Mouse (Mus musculus): ENCODE measurements at regions not wholly inside any gene's neighbourhood (a gene's known extent, or its start where the extent isn't known, plus 50 kb on each side); places are given as distances from the start of the nearest gene placed in this dataset.

- no peak for DNase-seq
These were observed 164.0 kb upstream of the Slc24a3 start for GRCm38 (mm10) chr2:145003509-145003908.

GRCm38 (mm10) chr2:145010674-145011073 lies 156.9 kb upstream of the Slc24a3 start:
- DNase-seq = no peak

- no peak for DNase-seq
These were observed 156.3 kb upstream of the Slc24a3 start for GRCm38 (mm10) chr2:145011221-145011620.

- DNase-seq = no peak
These were observed 151.6 kb upstream of the Slc24a3 start for GRCm38 (mm10) chr2:145015951-145016350.

- no peak for DNase-seq
These were observed 150.6 kb upstream of the Slc24a3 start for GRCm38 (mm10) chr2:145016939-145017338.

- no peak for DNase-seq
These were observed 149.9 kb upstream of the Slc24a3 start for GRCm38 (mm10) chr2:145017625-145018167.

GRCm38 (mm10) chr2:145047743-145048142 lies 119.8 kb upstream of the Slc24a3 start:
- DNase-seq = no peak

GRCm38 (mm10) chr2:145049655-145050376 lies 117.7 kb upstream of the Slc24a3 start:
- DNase-seq = no peak

- DNase-seq = no peak
These were observed 115.1 kb upstream of the Slc24a3 start for GRCm38 (mm10) chr2:145052405-145052804.

- no peak for DNase-seq
These were observed 111.3 kb upstream of the Slc24a3 start for GRCm38 (mm10) chr2:145056219-145056618.

GRCm38 (mm10) chr2:145056762-145057161 lies 110.8 kb upstream of the Slc24a3 start:
- no peak for DNase-seq

- DNase-seq = no peak
These were observed 97.6 kb upstream of the Slc24a3 start for GRCm38 (mm10) chr2:145069931-145070330.

- DNase-seq = peak; percentile 51
These were observed 85.6 kb upstream of the Slc24a3 start for GRCm38 (mm10) chr2:145081926-145082325.

GRCm38 (mm10) chr2:145084621-145085020 lies 82.9 kb upstream of the Slc24a3 start:
- DNase-seq = peak; percentile 22

- DNase-seq = no peak
These were observed 81.4 kb upstream of the Slc24a3 start for GRCm38 (mm10) chr2:145086118-145086517.

- no peak for DNase-seq
These were observed 64.3 kb upstream of the Slc24a3 start for GRCm38 (mm10) chr2:145103295-145103694.

- no peak for DNase-seq
These were observed 55.9 kb upstream of the Slc24a3 start for GRCm38 (mm10) chr2:145111615-145112014.

- no peak for DNase-seq
These were observed 52.5 kb upstream of the Slc24a3 start for GRCm38 (mm10) chr2:145115043-145115442.
